12 mouse cellular contexts compared by ENCODE assay signal in the genomic region with DNA sequence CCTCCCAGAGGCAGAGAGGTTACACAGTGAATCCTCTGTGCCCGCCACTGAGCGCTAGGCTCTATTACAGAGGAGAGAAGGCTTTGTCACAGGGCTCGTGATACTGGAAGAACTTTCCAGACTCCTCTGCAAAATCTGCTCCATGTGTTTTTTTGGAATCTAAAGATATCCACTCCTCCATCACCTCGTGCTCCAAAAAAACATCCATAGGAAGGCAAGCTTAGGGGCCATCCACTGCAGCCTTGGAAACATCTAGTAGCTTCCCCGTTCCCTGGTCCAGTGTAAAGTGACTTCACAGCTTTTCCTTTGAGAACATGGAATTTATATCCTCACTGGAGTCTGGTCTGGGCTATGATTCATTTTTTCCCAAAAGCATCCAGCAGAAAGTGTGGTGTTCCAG.
DNase-seq lines count a peak whose midpoint lies in the region.
"Had no signal": no experiment of that assay in that cellular context is flagged by ENCODE, and none has a peak within 500 bp of the region (broad histone marks: within the 10 kb centered on the region; RNA-seq: fewer than 3 reads in every experiment).

No protein-coding gene starts in this region.

- intact Hi-C loops in left cerebral cortex, postnatal 10 days (cut with DNase I): no loop called here

- peak; percentile 10 to 39 for DNase-seq in frontal cortex, postnatal 10 days (ENCODE audit: low spot score in 2 of 2)
- peak; percentile 4 to 6 for DNase-seq in layer of hippocampus, adult 8-10 months (ENCODE audit: low spot score in 2 of 2)
- DNase-seq in left cerebral cortex, postnatal 10 days (ENCODE audit: extremely low spot score in 1 of 2, low spot score in 2 of 2): peak; percentile 14 to 21
- DNase-seq in right cerebral cortex, postnatal 36 days (ENCODE audit: low spot score in 2 of 2): peak; percentile 20 to 68
- DNase-seq in cerebellum, adult 11-12 months: no peak
- DNase-seq in retina, embryonic 14.5 days (ENCODE audit: low spot score): no peak
- DNase-seq in cerebellum, adult 11 months: no peak
- DNase-seq: adrenal gland, postnatal 36 days; cerebellum, postnatal 25 days; heart, adult 18-20 months; lung, postnatal 10 days; thymus, adult 18-20 months had no signal

Comparison
In these comparisons a context has a peak if more than half of its experiments do, and no peak if none do; other contexts are left out.
1. DNase-seq: peak in frontal cortex, postnatal 10 days (2 of 2), layer of hippocampus, adult 8-10 months (2 of 2), left cerebral cortex, postnatal 10 days (2 of 2) and right cerebral cortex, postnatal 36 days (2 of 2); none in cerebellum, adult 11-12 months (single experiment), retina, embryonic 14.5 days (single experiment) and cerebellum, adult 11 months (single experiment).